Mouse (Mus musculus) ES-Bruce4 (cell line): ENCODE measurements at regions not wholly inside any gene's neighbourhood (a gene's known extent, or its start where the extent isn't known, plus 50 kb on each side); places are given as distances from the start of the nearest gene placed in this dataset.

Experiments used
- H3K27ac ChIP-seq: 2 replicates; pipeline ENCODE4 v1.5.1; 2012; ENCODE audit warnings: low read length, inconsistent platforms; ENCODE audit not compliant: insufficient read depth
- H3K27me3 ChIP-seq: 2 replicates; pipeline ENCODE4 v1.6.1; 2012; ENCODE audit warnings: mild to moderate bottlenecking, low read length, inconsistent platforms; ENCODE audit not compliant: control insufficient read depth, poor library complexity, insufficient read depth, severe bottlenecking
- H3K36me3 ChIP-seq: 2 replicates; pipeline ENCODE4 v1.6.1; 2012; ENCODE audit warnings: inconsistent platforms, mild to moderate bottlenecking, low read length, moderate library complexity; ENCODE audit not compliant: control insufficient read depth, poor library complexity, insufficient read depth, severe bottlenecking
- H3K4me1 ChIP-seq: one replicate; pipeline ENCODE4 v1.8.1; 2011; ENCODE audit warnings: low read length; ENCODE audit not compliant: control insufficient read depth, insufficient read depth
- H3K4me3 ChIP-seq: 2 replicates; pipeline ENCODE4 v1.5.1; 2011; ENCODE audit warnings: low read depth, mild to moderate bottlenecking, low read length
- H3K9ac ChIP-seq: 2 replicates; pipeline ENCODE4 v1.6.1; 2012; ENCODE audit warnings: low read depth, mild to moderate bottlenecking, inconsistent platforms; ENCODE audit not compliant: poor library complexity, severe bottlenecking
- H3K9me3 ChIP-seq: replicated peaks from 2 replicates; pipeline ENCODE4 v1.6.1; 2012; ENCODE audit warnings: mild to moderate bottlenecking, low read length, inconsistent platforms; ENCODE audit not compliant: control insufficient read depth, poor library complexity, insufficient read depth, severe bottlenecking
- CTCF ChIP-seq: IDR thresholded peaks from one replicate; pipeline ENCODE4 v1.8.1; 2011; ENCODE audit warnings: low read depth, low read length
- EP300 ChIP-seq: IDR thresholded peaks from 2 replicates; pipeline ENCODE4 v1.6.1; 2011; ENCODE audit warnings: low read depth, low read length; ENCODE audit not compliant: insufficient read depth
- POLR2A ChIP-seq: IDR thresholded peaks from one replicate; pipeline ENCODE4 v1.8.1; 2011; ENCODE audit warnings: low read length; ENCODE audit not compliant: insufficient read depth

- H3K36me3 ChIP-seq, result no peaks in the 10 kb centered on the region
- H3K9me3 ChIP-seq, result no peaks in the 10 kb centered on the region
- no peak overlapping the region for H3K27ac ChIP-seq
- no peak overlapping the region for H3K9ac ChIP-seq
- H3K4me1 ChIP-seq, result no peaks in the 10 kb centered on the region
- TF ChIP-seq EP300, result no peak
- TF ChIP-seq POLR2A, result no peak
- TF ChIP-seq CTCF, result no peak
- no peaks in the 10 kb centered on the region for H3K27me3 ChIP-seq
- no peak overlapping the region for H3K4me3 ChIP-seq
These were observed 111.5 kb upstream of the Meis2 start for GRCm38 (mm10) chr2:116177155-116177554.

- no peak overlapping the region for H3K9ac ChIP-seq
- TF ChIP-seq CTCF, result no peak
- H3K4me1 ChIP-seq, result no peaks in the 10 kb centered on the region
- H3K9me3 ChIP-seq, result no peaks in the 10 kb centered on the region
- no peak overlapping the region for H3K27ac ChIP-seq
- no peaks in the 10 kb centered on the region for H3K36me3 ChIP-seq
- no peaks in the 10 kb centered on the region for H3K27me3 ChIP-seq
- H3K4me3 ChIP-seq, result no peak overlapping the region
These were observed 100.5 kb upstream of the Meis2 start for GRCm38 (mm10) chr2:116165871-116166770.
